Mouse (Mus musculus) forebrain, embryonic 10.5 days (tissue): Measurements from ENCODE around the gene Map6. TPM values are rescaled to one million over a fixed set of nuclear protein-coding genes. Genes with fewer than 3 reads are reported as not detected.

Experiments
- DNase-seq: peaks from one replicate; pipeline ENCODE4 v3.0.0-alpha.2; 2017; ENCODE audit warnings: low spot score; ENCODE audit errors: extremely low spot score
- H3K27ac ChIP-seq: fragments of 300-500 bp; sonication (generic); 2 replicates; pipeline ENCODE4 v1.5.1; 2016; ENCODE audit warnings: mild to moderate bottlenecking
- H3K27me3 ChIP-seq: fragments of 300-500 bp; sonication (generic); 2 replicates; pipeline ENCODE4 v1.6.1; 2016; ENCODE audit warnings: mild to moderate bottlenecking; ENCODE audit not compliant: poor library complexity, severe bottlenecking
- H3K36me3 ChIP-seq: fragments of 300-500 bp; sonication (generic); replicated peaks from 2 replicates; pipeline ENCODE4 v1.6.1; 2016; ENCODE audit warnings: mild to moderate bottlenecking, moderate library complexity
- H3K4me1 ChIP-seq: fragments of 300-500 bp; sonication (generic); 2 replicates; pipeline ENCODE4 v1.6.1; 2016
- H3K4me3 ChIP-seq: fragments of 300-500 bp; sonication (generic); 2 replicates; pipeline ENCODE4 v1.5.1; 2016; ENCODE audit warnings: mild to moderate bottlenecking, moderate library complexity
- H3K9me3 ChIP-seq: fragments of 300-500 bp; sonication (generic); 2 replicates; pipeline ENCODE4 v1.6.1; 2016; ENCODE audit warnings: mild to moderate bottlenecking, moderate library complexity
- WGBS: fragments of 180-500 bp; shearing (Covaris S2); methylation state at CpG from one replicate; pipeline ENCODE4 v1.1.7; 2016; 5-methylcytosine and 5-hydroxymethylcytosine counted together
- polyA plus RNA-seq: library from polyadenylated mRNA; unstranded; fragments of >200 nt; fragmentation: Nextera tagmentation; extraction: Ambion mirVana; gene quantifications from 2 replicates; pipeline ENCODE4 v1.2.1, GENCODE M21; 2016

The Map6 gene
- polyA plus RNA-seq, 1 experiment from 2014 or later: 18.0 TPM

GRCm38 (mm10) chr7:99304029-99304428 lies 36.8 kb downstream of the Map6 start:
- peaks cover 4% of the 10 kb centered on the region; the same call in 1 of the 2 replicates for H3K27me3 ChIP-seq
- peaks cover 73% of the 10 kb centered on the region for H3K4me1 ChIP-seq
- no peaks in the 10 kb centered on the region for H3K9me3 ChIP-seq
- H3K4me3 ChIP-seq: no peak overlapping the region
- no peaks in the 10 kb centered on the region for H3K36me3 ChIP-seq
- no peak for DNase-seq
- WGBS: 39% methylated on average over 6 of the region's 6 CpGs
- H3K27ac ChIP-seq: peak overlapping the region; percentile 78

- no peaks in the 10 kb centered on the region for H3K9me3 ChIP-seq
- 62% methylated on average over 5 of the region's 5 CpGs for WGBS
- H3K36me3 ChIP-seq: no peaks in the 10 kb centered on the region
- H3K27ac ChIP-seq: peak overlapping the region; percentile 78
- H3K4me1 ChIP-seq: peaks cover 73% of the 10 kb centered on the region
- H3K4me3 ChIP-seq: no peak overlapping the region
- no peak for DNase-seq
- peaks cover 4% of the 10 kb centered on the region; the same call in 1 of the 2 replicates for H3K27me3 ChIP-seq
These were observed 37.7 kb downstream of the Map6 start for GRCm38 (mm10) chr7:99304949-99305372.

GRCm38 (mm10) chr7:99305688-99306087 lies 38.4 kb downstream of the Map6 start:
- Histone ChIP-seq H3K4me1 (peaks cover 70% of the 10 kb centered on the region), H3K27me3 (peaks cover 4% of the 10 kb centered on the region; the same call in 1 of the 2 replicates), H3K9me3 (no peaks in the 10 kb centered on the region), H3K27ac (no peak overlapping the region), H3K4me3 (no peak overlapping the region), H3K36me3 (no peaks in the 10 kb centered on the region)
- no peak for DNase-seq
- 90% methylated on average over 4 of the region's 4 CpGs for WGBS

GRCm38 (mm10) chr7:99306640-99307039 lies 39.4 kb downstream of the Map6 start:
- DNase-seq: no peak
- WGBS: 20% methylated on average over 3 of the region's 3 CpGs
- H3K9me3 ChIP-seq: no peaks in the 10 kb centered on the region
- H3K4me3 ChIP-seq: no peak overlapping the region
- H3K36me3 ChIP-seq: no peaks in the 10 kb centered on the region
- H3K27ac ChIP-seq: peak overlapping the region; percentile 54
- H3K27me3 ChIP-seq: peaks cover 4% of the 10 kb centered on the region; the same call in 1 of the 2 replicates
- peaks cover 69% of the 10 kb centered on the region for H3K4me1 ChIP-seq

- Histone ChIP-seq H3K36me3 (peaks cover 10% of the 10 kb centered on the region), H3K4me3 (no peak overlapping the region), H3K9me3 (no peaks in the 10 kb centered on the region), H3K27ac (peak overlapping the region; percentile 75), H3K4me1 (peaks cover 52% of the 10 kb centered on the region), H3K27me3 (peaks cover 10% of the 10 kb centered on the region; the same call in 1 of the 2 replicates)
- 70% methylated on average over 7 of the region's 7 CpGs for WGBS
- no peak for DNase-seq
These were observed 44.2 kb downstream of the Map6 start for GRCm38 (mm10) chr7:99311433-99311832.

GRCm38 (mm10) chr7:99312058-99312457 lies 44.8 kb downstream of the Map6 start:
- Histone ChIP-seq H3K4me3 (peak overlapping the region; percentile 3; the same call in 1 of the 2 replicates), H3K4me1 (peaks cover 49% of the 10 kb centered on the region), H3K9me3 (no peaks in the 10 kb centered on the region), H3K36me3 (peaks cover 15% of the 10 kb centered on the region), H3K27me3 (peaks cover 13% of the 10 kb centered on the region; the same call in 1 of the 2 replicates), H3K27ac (peak overlapping the region; percentile 75)
- DNase-seq: no peak
- 67% methylated on average over 4 of the region's 4 CpGs for WGBS

- peaks cover 49% of the 10 kb centered on the region for H3K4me1 ChIP-seq
- peak overlapping the region; percentile 75 for H3K27ac ChIP-seq
- H3K27me3 ChIP-seq: peaks cover 13% of the 10 kb centered on the region; the same call in 1 of the 2 replicates
- peak overlapping the region; percentile 3; the same call in 1 of the 2 replicates for H3K4me3 ChIP-seq
- H3K36me3 ChIP-seq: peaks cover 19% of the 10 kb centered on the region
- H3K9me3 ChIP-seq: no peaks in the 10 kb centered on the region
- WGBS: 36% methylated on average over 8 of the region's 8 CpGs
- peak; percentile 54 for DNase-seq
These were observed 45.5 kb downstream of the Map6 start for GRCm38 (mm10) chr7:99312671-99313143.

- Histone ChIP-seq H3K36me3 (peaks cover 19% of the 10 kb centered on the region), H3K9me3 (no peaks in the 10 kb centered on the region), H3K27me3 (peaks cover 13% of the 10 kb centered on the region; the same call in 1 of the 2 replicates), H3K4me1 (peaks cover 47% of the 10 kb centered on the region), H3K27ac (peak overlapping the region; percentile 75), H3K4me3 (no peak overlapping the region)
- no peak for DNase-seq
- 72% methylated on average over 8 of the region's 8 CpGs for WGBS
These were observed 46.0 kb downstream of the Map6 start for GRCm38 (mm10) chr7:99313253-99313652.

GRCm38 (mm10) chr7:99314565-99314964 lies 47.3 kb downstream of the Map6 start:
- Histone ChIP-seq H3K9me3 (no peaks in the 10 kb centered on the region), H3K4me1 (peaks cover 54% of the 10 kb centered on the region), H3K27me3 (peaks cover 13% of the 10 kb centered on the region; the same call in 1 of the 2 replicates), H3K36me3 (peaks cover 19% of the 10 kb centered on the region), H3K27ac (no peak overlapping the region), H3K4me3 (no peak overlapping the region)
- DNase-seq: no peak
- WGBS: 91% methylated on average over 4 of the region's 4 CpGs

- no peak for DNase-seq
- H3K27ac ChIP-seq: 0 out of 2 replicates have a peak overlapping the region, but pooled peaks have one; percentile 9
- peaks cover 66% of the 10 kb centered on the region for H3K4me1 ChIP-seq
- H3K9me3 ChIP-seq: no peaks in the 10 kb centered on the region
- H3K4me3 ChIP-seq: no peak overlapping the region
- peaks cover 20% of the 10 kb centered on the region for H3K27me3 ChIP-seq
- H3K36me3 ChIP-seq: peaks cover 19% of the 10 kb centered on the region
- 85% methylated on average over 7 of the region's 7 CpGs for WGBS
These were observed 49.0 kb downstream of the Map6 start for GRCm38 (mm10) chr7:99316207-99316606.

- no peak for DNase-seq
- 77% methylated on average over 7 of the region's 7 CpGs for WGBS
- Histone ChIP-seq H3K9me3 (no peaks in the 10 kb centered on the region), H3K27me3 (peaks cover 22% of the 10 kb centered on the region), H3K4me1 (peaks cover 56% of the 10 kb centered on the region), H3K27ac (0 out of 2 replicates have a peak overlapping the region, but pooled peaks have one; percentile 12), H3K36me3 (peaks cover 19% of the 10 kb centered on the region), H3K4me3 (no peak overlapping the region)
These were observed 50.2 kb downstream of the Map6 start for GRCm38 (mm10) chr7:99317475-99317874.

GRCm38 (mm10) chr7:99320524-99320923 lies 53.3 kb downstream of the Map6 start:
- Histone ChIP-seq H3K27ac (peak overlapping the region; percentile 26), H3K9me3 (no peaks in the 10 kb centered on the region), H3K36me3 (peaks cover 22% of the 10 kb centered on the region), H3K4me3 (no peak overlapping the region), H3K27me3 (peaks cover 30% of the 10 kb centered on the region), H3K4me1 (peaks cover 51% of the 10 kb centered on the region)
- no peak for DNase-seq
- 54% methylated on average over 14 of the region's 14 CpGs for WGBS

- H3K4me1 ChIP-seq: peaks cover 40% of the 10 kb centered on the region
- DNase-seq: no peak
- H3K36me3 ChIP-seq: peaks cover 4% of the 10 kb centered on the region; the same call in 1 of the 2 replicates
- no peaks in the 10 kb centered on the region for H3K9me3 ChIP-seq
- WGBS: 91% methylated on average over 6 of the region's 6 CpGs
- no peak overlapping the region for H3K27ac ChIP-seq
- H3K4me3 ChIP-seq: no peak overlapping the region
- H3K27me3 ChIP-seq: peaks cover 25% of the 10 kb centered on the region
These were observed 55.6 kb downstream of the Map6 start for GRCm38 (mm10) chr7:99322691-99323320.
